Comparison of ENCODE assay signal across 23 mouse cellular contexts in the genomic region with DNA sequence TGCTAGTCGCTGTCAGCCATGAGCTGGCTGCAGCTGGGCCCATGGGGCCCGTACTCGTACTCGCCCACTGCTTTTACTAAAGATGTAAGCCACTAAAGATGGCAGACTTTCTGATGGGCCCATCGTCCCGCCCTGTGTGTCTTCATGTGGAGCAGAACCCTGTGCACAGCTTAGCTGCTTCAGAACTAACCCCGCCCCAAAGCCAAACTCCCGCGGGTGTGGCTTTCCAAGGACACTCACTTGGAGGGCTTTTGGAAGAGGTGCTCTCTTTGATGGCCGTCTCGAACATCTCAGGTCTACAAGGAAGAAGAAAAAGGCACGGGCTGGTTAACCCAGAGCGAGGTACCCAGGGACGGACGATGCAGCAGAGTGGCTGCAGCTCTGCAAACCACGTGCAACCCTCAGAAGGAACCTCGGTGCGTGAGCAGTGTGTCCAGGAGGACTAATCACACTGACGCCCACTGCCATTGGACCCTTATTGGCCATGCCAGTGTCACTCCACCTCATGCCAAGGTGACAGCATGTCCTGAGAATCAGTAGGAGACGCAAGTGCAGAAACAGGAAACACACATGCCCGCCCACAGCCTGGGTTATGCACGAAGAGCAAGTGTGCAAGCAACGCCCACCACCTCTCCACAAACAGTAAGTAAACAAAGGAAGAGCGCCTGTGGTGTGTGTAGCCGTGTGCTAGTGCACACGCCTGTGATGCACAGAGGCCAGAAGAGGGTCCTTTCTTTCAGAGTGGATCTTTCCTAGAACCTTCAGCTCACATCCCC. TPM values are rescaled to one million over a fixed set of nuclear protein-coding genes. Genes with fewer than 3 reads are reported as not detected.
DNase-seq lines count a peak whose midpoint lies in the region; ATAC-seq lines count a peak whose summit lies in the region.
"Had no signal": no experiment of that assay in that cellular context is flagged by ENCODE, and none has a peak within 500 bp of the region (broad histone marks: within the 10 kb centered on the region; RNA-seq: fewer than 3 reads in every experiment).

No protein-coding gene starts in this region.

- H3K9ac ChIP-seq in liver, embryonic 13.5 days: no peak overlapping the region
- no peak overlapping the region for H3K9ac ChIP-seq in liver, embryonic 11.5 days (ENCODE audit: low read depth, low read length)
- H3K9ac ChIP-seq: embryonic facial prominence, embryonic 13.5 days; forebrain, embryonic 15.5 days; liver, embryonic 12.5 days; neural tube, embryonic 15.5 days had no signal

- no peak overlapping the region for H3K27ac ChIP-seq in liver, embryonic 13.5 days
- H3K27ac ChIP-seq in liver, embryonic 11.5 days (ENCODE audit: low read depth, low read length): no peak overlapping the region
- H3K27ac ChIP-seq: embryonic facial prominence, embryonic 13.5 days; forebrain, embryonic 15.5 days; left cerebral cortex, adult 2 months; liver, embryonic 12.5 days; neural tube, embryonic 15.5 days had no signal

- no peak overlapping the region for H3K4me2 ChIP-seq in liver, embryonic 13.5 days
- no peak overlapping the region for H3K4me2 ChIP-seq in liver, embryonic 11.5 days
- H3K4me2 ChIP-seq: embryonic facial prominence, embryonic 13.5 days; forebrain, embryonic 15.5 days; heart, embryonic 11.5 days; liver, embryonic 12.5 days; neural tube, embryonic 15.5 days had no signal

- H3K27me3 ChIP-seq in liver, embryonic 13.5 days: no peaks in the 10 kb centered on the region
- H3K27me3 ChIP-seq in liver, embryonic 11.5 days (replicated peaks; ENCODE audit: control insufficient read depth, insufficient read depth, low read length): no peaks in the 10 kb centered on the region
- H3K27me3 ChIP-seq: embryonic facial prominence, embryonic 13.5 days; forebrain, embryonic 15.5 days; liver, embryonic 12.5 days; megakaryocyte, embryonic 14.5 days; neural tube, embryonic 15.5 days had no signal

- no peak overlapping the region for H3K4me3 ChIP-seq in liver, embryonic 13.5 days (replicated peaks)
- H3K4me3 ChIP-seq in liver, embryonic 11.5 days (ENCODE audit: low read depth, low read length): no peak overlapping the region
- H3K4me3 ChIP-seq: embryonic facial prominence, embryonic 13.5 days; forebrain, embryonic 15.5 days; left cerebral cortex, adult 2 months; liver, embryonic 12.5 days; megakaryocyte, embryonic 14.5 days; neural tube, embryonic 15.5 days had no signal

- 84% methylated on average over 26 of the region's 26 CpGs for WGBS in liver, embryonic 13.5 days (ENCODE audit: insufficient replicate concordance)
- 90% methylated on average over 26 of the region's 26 CpGs for WGBS in liver, embryonic 11.5 days

- H3K36me3 ChIP-seq in liver, embryonic 13.5 days: peaks cover 100% of the 10 kb centered on the region
- peaks cover 94% of the 10 kb centered on the region for H3K36me3 ChIP-seq in liver, embryonic 11.5 days (ENCODE audit: control insufficient read depth, insufficient read depth, low read length)

- H3K4me1 ChIP-seq in liver, embryonic 13.5 days (replicated peaks): no peaks in the 10 kb centered on the region
- H3K4me1 ChIP-seq in liver, embryonic 11.5 days (replicated peaks; ENCODE audit: control insufficient read depth, insufficient read depth, low read length): no peaks in the 10 kb centered on the region
- H3K4me1 ChIP-seq: embryonic facial prominence, embryonic 13.5 days; liver, embryonic 12.5 days; neural tube, embryonic 15.5 days had no signal

- no peak for DNase-seq in liver, embryonic 13.5 days
- DNase-seq in liver, embryonic 11.5 days (ENCODE audit: low spot score): no peak
- DNase-seq in CD4-positive, CD25-positive, alpha-beta regulatory T cell, adult 2 months (ENCODE audit: low read depth, low spot score): peak; percentile 68
- peak; percentile 39 for DNase-seq in ES-CJ7 (ENCODE audit: low read depth, low spot score)
- DNase-seq in retina, embryonic 14.5 days (ENCODE audit: low spot score): no peak
- no peak for DNase-seq in cerebellum, postnatal 4 days (ENCODE audit: low spot score in 2 of 2)
- DNase-seq: adrenal gland, adult 8-10 months; cerebellum, adult 9-11 months; gastrocnemius, postnatal 36 days; heart, postnatal 36 days; kidney, adult 2 months; kidney, postnatal 14 days; midbrain, embryonic 14.5 days; right cerebral cortex, postnatal 25 days had no signal

- 0 out of 2 replicates have a peak, but pooled peaks have one; percentile 13 for ATAC-seq in liver, embryonic 13.5 days (ENCODE audit: low read depth)
- no peak for ATAC-seq in liver, embryonic 11.5 days (replicated peaks; ENCODE audit: low FRiP score)
- peak; percentile 84 for ATAC-seq in inflammation-experienced regulatory T-cells, adult 6 months
- ATAC-seq: forebrain, embryonic 15.5 days; hindbrain, embryonic 16.5 days; liver, embryonic 12.5 days had no signal

- no peaks in the 10 kb centered on the region for H3K9me3 ChIP-seq in liver, embryonic 13.5 days (replicated peaks)
- H3K9me3 ChIP-seq in liver, embryonic 11.5 days (ENCODE audit: control insufficient read depth, low read length): no peaks in the 10 kb centered on the region
- H3K9me3 ChIP-seq: embryonic facial prominence, embryonic 13.5 days; forebrain, embryonic 15.5 days; liver, embryonic 12.5 days; neural tube, embryonic 15.5 days had no signal

RNA-seq across cellular contexts. Expression of gene Ncf1, which starts 14.4 kb away (rescaled TPM):
- 8.1 and 9.3 TPM in 2 replicates for polyA plus RNA-seq in liver, embryonic 13.5 days (2015; fragmentation: Nextera tagmentation; extraction: Ambion mirVana)
- polyA plus RNA-seq in liver, embryonic 11.5 days (2014; fragmentation: Nextera tagmentation; extraction: Ambion mirVana): 9.3 and 11.7 TPM in 2 replicates
- polyA plus RNA-seq in inflammation-experienced regulatory T-cells, adult 6 months (2017; shearing (Covaris generic)): 1 to 10 TPM; 3.9 to 8.5 (median 4.5) TPM

Comparison
In these comparisons a context has a peak if more than half of its experiments do, and no peak if none do; other contexts are left out.
1. DNase-seq: peak in CD4-positive, CD25-positive, alpha-beta regulatory T cell, adult 2 months (single experiment) and ES-CJ7 (single experiment); none in liver, embryonic 13.5 days (single experiment), liver, embryonic 11.5 days (single experiment), retina, embryonic 14.5 days (single experiment) and cerebellum, postnatal 4 days (0 of 2).